Mouse (Mus musculus): ENCODE measurements around the gene Lyg1. TPM values are rescaled to one million over a fixed set of nuclear protein-coding genes. Genes with fewer than 3 reads are reported as not detected.

Gene Lyg1
- not detected in 2 replicates for polyA plus RNA-seq (2012)

DNA sequence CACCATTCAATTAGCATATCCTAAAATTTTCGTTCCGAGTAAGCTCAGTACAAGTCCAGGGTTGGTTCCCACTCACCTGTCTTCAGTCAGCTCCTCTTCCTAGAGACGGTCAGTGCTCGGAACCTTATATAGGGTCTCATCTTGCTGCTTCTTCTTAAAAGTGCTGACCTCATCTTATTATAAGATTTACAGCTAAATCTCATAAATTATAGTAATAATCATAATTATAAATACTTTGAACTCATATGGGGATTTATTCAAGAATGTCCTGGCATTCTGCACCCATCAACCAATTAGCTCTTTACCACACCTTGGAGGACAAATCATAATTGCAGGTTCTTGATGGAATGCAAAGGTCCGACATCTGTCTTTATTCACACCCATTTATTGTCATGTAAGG lies at the start of gene Lyg1:
Gene Lyg1, minus strand, starts transcription at position 101 of the 400 bp plus-strand sequence.
- TF ChIP-seq GATA1 (IDR thresholded peaks at IDR 0.05; ENCODE audit: low read length): no peak

DNA sequence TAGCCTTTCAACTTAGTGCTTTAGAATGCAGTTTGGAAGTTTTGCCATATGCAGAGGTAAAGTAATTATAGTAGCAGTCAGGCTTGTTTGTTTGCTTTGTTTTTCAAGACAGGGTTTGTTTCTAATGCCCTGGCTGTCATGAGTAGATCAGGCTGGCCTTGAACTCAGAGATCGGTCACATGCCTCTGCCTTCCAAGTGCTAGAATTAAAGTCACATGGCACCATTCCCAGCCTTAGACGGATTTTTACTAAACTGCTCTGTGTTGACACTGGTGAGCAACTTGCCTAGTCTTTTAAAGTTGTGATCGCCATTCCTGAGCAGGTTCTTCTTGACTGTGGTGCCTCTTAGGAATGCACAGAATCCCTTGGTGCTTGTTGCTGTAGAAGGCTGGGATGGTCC lies 49.2 kb upstream of the Lyg1 start:
- no peak for TF ChIP-seq GATA1 (IDR thresholded peaks at IDR 0.05; ENCODE audit: low read length)

DNA sequence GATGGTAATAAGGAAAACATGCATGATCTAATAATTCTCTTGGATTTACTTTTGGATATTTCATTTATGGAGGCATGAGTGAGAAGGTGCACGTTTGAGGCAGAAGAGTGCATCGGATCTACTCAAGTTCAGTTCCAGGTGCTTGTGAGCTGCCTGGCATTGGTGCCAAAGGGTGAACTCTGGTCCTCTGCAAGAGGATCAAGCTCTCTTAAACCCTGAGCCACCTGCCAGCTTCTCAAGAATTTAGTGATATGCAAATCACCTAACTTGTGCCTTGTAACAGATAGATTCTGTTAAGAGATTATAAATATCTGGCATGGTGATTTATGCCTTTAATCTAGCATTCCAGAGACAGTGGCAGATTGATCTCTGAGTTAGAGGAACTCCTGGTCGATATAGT lies 45.5 kb upstream of the Lyg1 start:
- TF ChIP-seq GATA1 (IDR thresholded peaks at IDR 0.05; ENCODE audit: low read length): peak; percentile 19

DNA sequence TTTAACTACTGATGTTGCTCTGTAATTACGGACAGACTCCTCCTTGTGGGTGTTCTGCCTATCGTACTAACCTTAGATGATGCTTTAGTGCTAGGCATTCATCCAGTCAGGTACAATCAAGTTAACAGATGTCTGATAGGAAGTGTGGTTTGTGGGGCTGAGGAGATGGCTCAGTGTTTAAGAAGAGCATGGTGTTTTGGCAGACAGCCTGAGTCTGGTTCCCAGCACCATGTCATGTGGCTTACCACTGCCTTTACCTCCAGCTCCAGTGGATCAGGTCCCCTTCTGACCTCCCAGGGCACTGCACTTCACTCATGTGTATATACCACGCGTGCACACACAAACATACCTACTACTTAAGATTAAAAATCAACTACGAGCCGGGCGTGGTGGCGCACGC lies 44.4 kb upstream of the Lyg1 start:
- TF ChIP-seq GATA1 (IDR thresholded peaks at IDR 0.05; ENCODE audit: low read length): no peak

DNA sequence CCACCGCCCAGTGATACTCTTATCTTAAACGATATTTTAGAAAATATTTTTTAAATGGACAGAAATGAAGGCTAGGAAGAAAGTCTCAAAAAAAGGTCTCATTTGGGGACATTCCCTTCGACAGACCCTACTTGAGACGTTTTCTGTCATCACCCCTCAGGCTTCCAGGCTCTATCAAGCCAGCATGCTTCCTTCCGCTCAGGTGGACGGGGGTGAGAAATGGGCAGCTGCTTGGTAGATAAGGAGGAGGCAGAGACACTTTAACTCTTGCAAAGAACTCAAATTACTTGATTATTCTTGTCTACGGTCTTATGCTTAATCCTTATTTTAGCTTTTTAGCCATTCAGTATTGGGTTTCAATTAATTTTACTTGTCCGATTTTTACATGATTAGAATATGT lies 43.3 kb upstream of the Lyg1 start:
- peak; percentile 58 for TF ChIP-seq GATA1 (IDR thresholded peaks at IDR 0.05; ENCODE audit: low read length)

DNA sequence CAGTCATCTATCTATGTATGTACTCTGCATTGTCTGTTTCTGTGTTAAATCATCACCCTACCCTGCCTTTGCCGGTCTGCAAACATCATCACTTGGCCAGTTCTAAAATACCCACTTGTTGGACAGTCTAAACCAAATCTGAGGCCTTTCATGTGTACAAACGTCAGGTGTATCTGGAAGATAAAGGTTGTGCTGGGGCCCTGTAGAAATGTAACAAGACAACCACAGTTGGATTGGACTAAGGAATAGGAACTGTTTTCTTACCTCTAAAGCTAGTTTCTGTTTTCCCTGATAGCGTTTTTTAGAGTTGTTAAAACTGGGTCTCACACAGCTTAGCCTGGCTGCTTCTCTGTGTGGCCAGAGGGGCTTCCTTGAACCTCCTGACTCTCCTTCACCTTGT lies 42.0 kb upstream of the Lyg1 start:
- no peak for TF ChIP-seq GATA1 (IDR thresholded peaks at IDR 0.05; ENCODE audit: low read length)

DNA sequence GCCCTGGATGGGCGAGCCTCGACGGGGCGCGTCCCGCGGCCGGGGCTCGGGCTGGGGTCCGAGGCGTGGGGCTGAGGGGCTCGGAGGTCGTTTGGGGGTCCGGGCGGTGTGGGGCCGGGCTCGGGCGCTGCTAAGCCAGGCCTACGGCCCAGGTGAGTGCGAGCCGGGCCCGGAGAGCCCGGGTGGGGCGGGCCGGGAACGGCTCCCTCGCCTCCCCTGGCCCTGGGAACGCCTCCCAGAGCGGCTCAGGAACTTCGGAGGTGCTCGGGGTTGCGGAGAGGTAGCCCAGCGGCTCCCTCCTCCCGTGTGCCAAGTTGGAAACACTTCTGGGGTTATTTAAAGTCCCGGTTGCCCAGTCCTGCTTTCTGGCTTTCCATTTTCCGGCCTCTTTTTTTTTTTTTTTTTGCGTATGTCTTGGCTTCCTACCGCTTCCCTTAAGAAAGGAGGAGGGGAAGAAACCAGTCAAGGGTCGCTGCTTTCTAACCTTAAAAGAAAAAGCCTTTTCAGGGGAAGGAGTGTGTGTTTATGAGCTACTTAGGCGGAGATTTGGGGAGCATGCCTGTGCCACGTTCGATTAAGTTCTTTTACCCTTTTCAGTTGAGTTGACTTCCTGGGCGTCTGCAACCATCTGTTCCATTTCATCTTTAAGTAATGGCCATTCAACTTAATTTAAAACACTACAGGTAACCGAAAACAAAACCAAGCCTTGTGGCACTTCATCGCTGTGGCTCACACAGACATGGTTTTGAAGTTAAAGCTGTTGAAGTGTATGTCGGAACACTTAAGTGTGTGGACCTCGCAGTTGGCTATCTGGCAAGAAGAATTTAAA lies 41.0 kb upstream of the Lyg1 start:
- TF ChIP-seq GATA1 (IDR thresholded peaks at IDR 0.05; ENCODE audit: low read length): no peak

DNA sequence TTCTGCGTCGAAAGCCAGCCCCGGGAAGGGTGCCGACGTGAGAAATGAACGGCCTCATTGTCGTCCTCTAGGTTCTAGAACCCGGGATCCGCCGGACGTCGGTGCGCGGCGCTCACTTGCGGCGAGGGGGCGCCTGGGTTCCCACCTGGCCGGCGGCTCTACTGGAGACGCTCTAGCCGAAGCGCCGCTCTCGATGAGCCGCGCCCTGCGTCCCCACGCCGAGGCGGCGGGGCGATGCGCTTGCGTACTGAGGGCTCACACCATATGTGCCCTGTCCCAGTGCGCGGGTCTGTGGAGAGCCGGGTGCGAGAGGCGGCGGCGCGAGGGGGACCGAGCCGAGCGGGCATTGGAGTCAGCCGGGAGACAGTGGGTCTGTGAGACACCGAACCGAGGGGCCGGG lies 40.3 kb upstream of the Lyg1 start, which contains the start of the genes Txndc9 and Eif5b:
Gene Txndc9, minus strand, starts transcription at position 27 of the 400 bp plus-strand sequence.
Gene Eif5b, plus strand, starts transcription at position 144 of the 400 bp plus-strand sequence.
- TF ChIP-seq GATA1 (IDR thresholded peaks at IDR 0.05; ENCODE audit: low read length): no peak

DNA sequence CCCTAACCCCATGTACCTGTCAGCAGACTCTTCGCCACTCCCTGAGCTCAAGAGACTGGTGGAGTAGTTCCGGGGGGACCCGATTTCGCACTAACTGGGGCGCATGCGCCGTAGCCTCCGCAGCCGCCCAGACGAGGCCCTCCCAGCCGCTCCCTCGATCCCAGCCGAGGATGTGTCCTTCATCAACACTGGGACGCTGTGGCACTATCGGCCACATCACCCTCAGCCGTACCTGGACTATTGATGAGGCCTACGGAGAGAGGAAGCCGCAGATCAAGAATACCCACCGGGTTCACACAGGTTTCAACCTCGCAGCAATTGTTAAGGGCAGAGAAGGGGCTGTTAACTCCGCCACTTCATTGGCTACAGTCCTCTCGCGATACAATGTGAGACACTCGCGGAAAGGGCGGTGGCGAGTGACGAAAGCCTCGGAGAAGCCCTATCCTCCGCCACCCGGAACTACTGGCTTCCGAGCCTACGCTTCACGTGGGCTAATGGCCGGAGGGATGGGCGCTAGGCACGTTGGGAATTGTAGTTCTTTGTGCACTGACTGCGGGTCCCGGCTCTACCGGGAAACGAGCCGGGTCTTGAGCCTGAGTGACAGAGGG lies 39.4 kb upstream of the Lyg1 start:
- no peak for TF ChIP-seq GATA1 (IDR thresholded peaks at IDR 0.05; ENCODE audit: low read length)

DNA sequence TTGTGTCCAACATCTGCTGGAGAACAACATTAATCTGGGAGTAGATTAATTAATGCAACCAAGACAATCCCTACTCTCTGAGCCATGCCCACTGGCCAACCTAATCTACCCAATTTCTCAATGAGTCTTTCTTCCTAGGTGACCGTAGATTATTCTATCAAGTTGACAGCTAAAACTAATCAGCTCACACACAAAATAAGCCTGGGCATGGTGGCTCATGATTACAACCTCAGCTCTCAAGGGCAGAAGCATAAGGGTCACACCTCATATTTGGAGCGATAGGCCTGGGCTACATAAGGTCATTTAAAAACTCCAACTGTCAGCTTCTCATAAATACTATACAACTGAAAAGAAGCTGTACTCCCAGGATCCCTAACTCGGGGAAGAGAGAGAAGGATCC lies 38.7 kb upstream of the Lyg1 start:
- no peak for TF ChIP-seq GATA1 (IDR thresholded peaks at IDR 0.05; ENCODE audit: low read length)

DNA sequence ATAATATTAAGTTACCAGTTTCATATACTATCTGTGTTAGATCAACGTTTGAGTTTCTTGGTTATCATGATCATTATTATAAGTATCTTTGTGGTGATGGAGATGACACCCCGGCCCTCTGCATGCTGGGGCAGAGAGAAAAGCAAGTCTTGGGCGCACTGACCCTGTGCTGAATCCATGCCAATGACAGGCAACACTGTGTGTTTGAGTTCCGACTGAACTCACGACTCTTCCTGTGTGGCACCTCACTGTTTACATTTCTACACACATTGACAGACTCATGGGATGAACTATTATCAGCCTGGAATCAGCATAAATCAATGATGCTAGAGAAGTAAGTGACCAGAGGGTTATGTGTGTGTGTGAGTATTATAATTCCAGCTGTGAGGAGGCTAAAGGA lies 30.3 kb upstream of the Lyg1 start:
- TF ChIP-seq GATA1 (IDR thresholded peaks at IDR 0.05; ENCODE audit: low read length): no peak

DNA sequence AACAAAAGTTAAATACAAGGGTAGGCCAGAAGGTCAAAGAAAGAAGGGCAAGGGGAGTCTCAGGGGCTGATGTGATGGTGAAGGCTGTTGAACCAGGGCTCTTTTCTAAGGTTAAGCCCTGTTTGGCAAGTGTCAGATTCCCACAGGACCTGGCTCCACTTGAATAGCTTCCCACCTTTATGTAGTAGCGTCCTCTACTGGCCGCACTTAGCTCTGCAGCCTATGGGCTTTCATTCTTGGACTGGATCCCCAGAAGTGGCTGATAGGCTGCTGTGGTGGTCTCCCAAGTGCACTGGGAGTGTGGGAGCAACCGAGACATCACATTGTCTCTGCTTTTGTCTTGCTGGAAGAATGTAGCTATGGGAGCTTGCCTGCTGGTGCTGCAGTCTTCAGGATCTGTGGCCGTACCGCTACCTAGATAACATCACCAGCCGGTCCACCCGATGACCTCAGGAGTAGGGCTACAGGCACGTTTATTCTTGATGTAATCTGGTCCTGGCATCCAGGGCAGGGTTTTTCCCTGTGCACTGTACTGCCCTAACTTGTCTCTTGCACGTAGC lies 28.3 kb upstream of the Lyg1 start:
- no peak for TF ChIP-seq GATA1 (IDR thresholded peaks at IDR 0.05; ENCODE audit: low read length)

DNA sequence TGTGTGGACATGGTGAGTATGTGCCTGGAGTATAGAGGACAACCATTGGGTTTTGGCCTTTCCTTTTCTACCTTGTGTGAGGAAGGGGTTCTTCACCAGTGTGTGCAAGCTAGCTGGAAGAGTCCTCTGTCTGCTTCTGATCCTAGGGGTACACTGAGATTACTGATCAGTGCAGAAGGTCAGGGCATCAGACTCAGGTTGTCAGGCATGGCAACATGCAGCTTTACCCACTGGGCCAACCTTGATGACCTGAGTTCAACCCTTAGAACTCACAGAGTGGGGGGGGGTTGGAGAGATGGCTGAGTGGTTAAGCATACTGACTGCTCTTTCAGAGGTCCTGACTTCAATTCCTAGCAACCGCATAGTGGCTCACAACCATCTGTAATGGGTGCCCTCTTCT lies 26.8 kb upstream of the Lyg1 start:
- no peak for TF ChIP-seq GATA1 (IDR thresholded peaks at IDR 0.05; ENCODE audit: low read length)

DNA sequence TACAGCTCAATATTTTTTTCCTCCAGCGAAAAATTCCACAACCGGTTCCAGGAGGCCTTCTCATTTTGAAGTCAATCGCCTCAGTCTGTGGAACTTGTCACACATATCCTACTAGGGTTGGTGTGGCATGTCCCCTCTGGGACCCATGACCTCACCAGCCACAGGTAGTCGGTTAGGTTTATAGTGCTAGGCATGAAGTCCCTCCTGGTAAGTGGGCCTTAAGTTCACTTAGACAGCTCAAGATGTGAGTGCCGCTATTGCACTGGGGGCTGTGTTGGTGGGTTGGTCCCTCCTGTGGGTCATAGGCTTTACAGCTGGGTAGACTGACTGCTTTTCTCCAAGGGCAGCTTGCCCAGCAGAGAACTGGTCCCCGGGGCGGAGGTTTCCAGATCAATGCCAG lies 19.7 kb upstream of the Lyg1 start:
- TF ChIP-seq GATA1 (IDR thresholded peaks at IDR 0.05; ENCODE audit: low read length): no peak

DNA sequence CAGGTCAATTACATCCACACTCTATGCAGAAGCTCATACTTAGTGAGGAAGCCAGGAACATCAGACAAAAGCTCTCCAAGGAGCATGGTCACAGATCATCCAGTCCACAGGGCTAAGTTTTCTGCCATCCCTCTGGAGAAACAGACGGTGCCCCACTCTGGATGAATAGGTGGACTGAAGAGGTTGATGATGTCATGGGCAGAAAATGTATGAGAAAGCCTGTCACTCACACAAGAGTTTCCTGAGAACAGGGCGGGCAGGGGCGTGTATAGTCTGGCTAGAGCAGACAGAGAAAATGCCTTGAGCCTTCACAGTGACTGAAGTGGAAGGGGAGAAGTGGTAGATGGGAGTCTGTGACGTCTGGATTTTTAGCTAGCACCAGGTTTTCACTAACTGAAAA lies 14.0 kb upstream of the Lyg1 start:
- no peak for TF ChIP-seq GATA1 (IDR thresholded peaks at IDR 0.05; ENCODE audit: low read length)

DNA sequence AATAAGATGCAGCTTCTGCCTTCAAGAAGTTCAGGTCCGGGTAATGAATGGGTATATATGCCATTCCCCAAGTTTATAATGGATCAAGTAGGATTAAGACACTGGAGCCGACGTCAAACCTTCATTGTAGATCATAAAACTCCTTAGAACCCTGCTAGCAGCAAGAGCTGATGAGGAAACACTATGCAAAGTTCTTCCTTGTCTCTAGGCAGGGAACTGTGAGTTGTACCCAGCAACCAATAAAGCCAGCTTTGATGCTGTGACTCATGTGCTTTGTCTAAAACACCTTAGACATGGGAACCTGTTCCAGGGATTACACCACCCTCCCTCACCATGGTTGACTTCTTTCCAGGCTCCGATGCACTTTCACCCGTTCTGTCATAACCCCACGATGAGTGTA lies 11.2 kb upstream of the Lyg1 start:
- TF ChIP-seq GATA1 (IDR thresholded peaks at IDR 0.05; ENCODE audit: low read length): no peak

DNA sequence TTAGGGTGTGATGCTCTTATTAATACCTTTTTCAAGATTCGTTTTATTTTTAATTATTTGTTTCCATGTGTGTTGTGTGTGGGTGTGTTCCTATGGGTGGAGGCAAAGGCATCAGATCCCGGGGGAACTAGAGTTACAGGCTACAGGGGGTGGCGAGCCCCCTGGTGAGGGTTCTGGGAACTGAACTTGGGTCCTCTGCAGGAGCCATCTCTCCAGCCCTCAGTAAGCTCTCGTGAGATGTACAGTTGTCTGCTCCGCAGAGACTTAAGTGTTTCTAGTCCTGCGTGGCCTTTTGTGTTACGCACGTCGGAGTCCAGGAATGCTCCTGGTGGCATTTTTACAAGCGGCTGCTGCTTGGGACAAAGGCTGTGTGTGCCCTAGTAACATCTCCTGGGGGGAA lies 8.0 kb upstream of the Lyg1 start:
- TF ChIP-seq GATA1 (IDR thresholded peaks at IDR 0.05; ENCODE audit: low read length): no peak

Measured in G1E-ER4 (cell line).